Mouse (Mus musculus): ENCODE measurements around the gene Mettl18.
A peak's percentile ranks its signal among the peaks of the same experiment; 100 is the strongest.
"Not testable (repeated sequence)": the region's sequence is repeated elsewhere in the genome, so short reads cannot be mapped to it uniquely, and the experiment has no call there.

The Mettl18 gene

GRCm38 (mm10) chr1:163994721-163995608 is at the start of gene Mettl18, which contains the start of gene BC055324:
Mettl18 (plus strand) TSS chr1:163994889.
BC055324 (minus strand) TSS chr1:163994796.
- DNase-seq (ENCODE audit: low spot score in 2 of 2): peak; percentile 92 to 93

- no peak for DNase-seq (ENCODE audit: low spot score in 2 of 2)
These were observed 41.3 kb upstream of the Mettl18 start for GRCm38 (mm10) chr1:163953396-163953795.

GRCm38 (mm10) chr1:163958036-163958435 is 36.7 kb upstream of the Mettl18 start:
- DNase-seq (ENCODE audit: low spot score in 2 of 2): peak; percentile 23 to 59

- DNase-seq (ENCODE audit: low spot score in 2 of 2): no peak
These were observed 30.5 kb upstream of the Mettl18 start for GRCm38 (mm10) chr1:163964008-163964689.

- no peak for DNase-seq (ENCODE audit: low spot score in 2 of 2)
These were observed 20.2 kb upstream of the Mettl18 start for GRCm38 (mm10) chr1:163974471-163974870.

GRCm38 (mm10) chr1:163975088-163975487 is 19.6 kb upstream of the Mettl18 start:
- DNase-seq (ENCODE audit: low spot score in 2 of 2): no peak

- no peak for DNase-seq (ENCODE audit: low spot score in 2 of 2)
These were observed 18.2 kb upstream of the Mettl18 start for GRCm38 (mm10) chr1:163976515-163976914.

GRCm38 (mm10) chr1:163992371-163992770 is 2.3 kb upstream of the Mettl18 start:
- DNase-seq (ENCODE audit: low spot score in 2 of 2): no peak

- no peak for DNase-seq (ENCODE audit: low spot score in 2 of 2)
These were observed 442 bp upstream of the Mettl18 start for GRCm38 (mm10) chr1:163994173-163994720.

GRCm38 (mm10) chr1:163995609-163995913 is 872 bp downstream of the Mettl18 start:
- no peak for DNase-seq (ENCODE audit: low spot score in 2 of 2)

- no peak for DNase-seq (ENCODE audit: low spot score in 2 of 2)
These were observed 7.3 kb downstream of the Mettl18 start for GRCm38 (mm10) chr1:164001831-164002452.

GRCm38 (mm10) chr1:164004311-164004710 is 9.6 kb downstream of the Mettl18 start:
- DNase-seq (ENCODE audit: low spot score in 2 of 2): no peak

GRCm38 (mm10) chr1:164009235-164009634 is 14.5 kb downstream of the Mettl18 start:
- DNase-seq (ENCODE audit: low spot score in 2 of 2): peak in 1 of 2 experiments; percentile 25

- DNase-seq (ENCODE audit: low spot score in 2 of 2): no peak
These were observed 19.9 kb downstream of the Mettl18 start for GRCm38 (mm10) chr1:164014616-164015015.

- DNase-seq (ENCODE audit: low spot score in 2 of 2): no peak
These were observed 23.7 kb downstream of the Mettl18 start for GRCm38 (mm10) chr1:164018221-164018896.

- DNase-seq (ENCODE audit: low spot score in 2 of 2): no peak
These were observed 25.1 kb downstream of the Mettl18 start for GRCm38 (mm10) chr1:164019789-164020188.

GRCm38 (mm10) chr1:164020746-164021145 is 26.1 kb downstream of the Mettl18 start:
- not testable (repeated sequence) for DNase-seq (ENCODE audit: low spot score in 2 of 2)

- DNase-seq (ENCODE audit: low spot score in 2 of 2): not testable (repeated sequence)
These were observed 27.4 kb downstream of the Mettl18 start for GRCm38 (mm10) chr1:164022106-164022505.

- no peak for DNase-seq (ENCODE audit: low spot score in 2 of 2)
These were observed 31.0 kb downstream of the Mettl18 start for GRCm38 (mm10) chr1:164025685-164026084.

- DNase-seq (ENCODE audit: low spot score in 2 of 2): peak in 1 of 2 experiments; percentile 26
These were observed 32.7 kb downstream of the Mettl18 start for GRCm38 (mm10) chr1:164027416-164027815.

- no peak for DNase-seq (ENCODE audit: low spot score in 2 of 2)
These were observed 45.9 kb downstream of the Mettl18 start for GRCm38 (mm10) chr1:164040385-164041135.

All from right cerebral cortex, postnatal 10 days (tissue).